Mouse (Mus musculus): ENCODE data around the gene Ninl. TPM values are rescaled to one million over a fixed set of nuclear protein-coding genes. Genes with fewer than 3 reads are reported as not detected.
"Not testable (repeated sequence)": the region's sequence is repeated elsewhere in the genome, so short reads cannot be mapped to it uniquely, and the experiment has no call there.

Ninl gene
- polyA plus RNA-seq, 1 experiment, result 11.2 TPM

- TF ChIP-seq CTCF (IDR thresholded peaks at IDR 0.05; ENCODE audit: borderline replicate concordance, extremely low read depth, insufficient read depth, insufficient read length) (no peak), POLR2A (IDR thresholded peaks at IDR 0.05; ENCODE audit: borderline replicate concordance, extremely low read depth, insufficient read depth, insufficient read length, poor library complexity, severe bottlenecking) (no peak)
These were observed 123.4 kb downstream of the Ninl start for GRCm38 (mm10) chr2:150915786-150916185.

DNA sequence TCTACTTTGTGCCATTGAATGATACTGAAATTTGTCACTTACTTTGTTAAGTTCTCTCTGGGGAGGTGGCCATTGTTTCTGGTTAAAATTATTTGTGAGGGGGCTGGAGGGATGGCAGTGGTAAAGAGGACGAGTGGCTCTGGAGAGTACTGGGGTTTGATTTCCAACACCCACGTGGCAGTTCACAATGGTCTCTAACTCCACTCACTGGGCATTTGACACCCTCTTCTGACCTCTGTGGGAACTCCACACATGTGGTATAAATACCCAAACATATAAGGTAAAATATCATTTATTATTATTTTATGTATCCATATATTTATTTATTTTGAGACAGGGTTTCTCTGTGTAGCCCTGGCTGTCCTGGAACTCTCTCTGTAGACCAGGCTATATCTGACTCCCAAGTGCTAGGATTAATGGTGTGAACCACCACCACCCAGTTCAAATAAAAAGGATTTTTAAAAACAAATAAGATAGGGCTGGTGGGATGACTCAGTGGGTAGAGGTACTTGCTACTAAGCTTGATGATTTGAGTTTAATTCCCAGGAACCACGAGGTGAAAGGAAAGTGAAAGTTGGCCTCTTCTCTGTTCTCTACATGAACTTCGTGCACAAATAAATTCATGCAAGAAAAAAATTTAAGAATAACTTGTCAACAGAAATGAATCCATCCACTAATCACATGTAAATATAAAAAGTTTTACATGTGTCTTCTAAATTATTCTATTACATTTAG lies 124.2 kb downstream of the Ninl start:
- no peak for DNase-seq (ENCODE audit: low read depth)
- no peak for TF ChIP-seq POLR2A (IDR thresholded peaks at IDR 0.05; ENCODE audit: borderline replicate concordance, extremely low read depth, insufficient read depth, insufficient read length, poor library complexity, severe bottlenecking)
- TF ChIP-seq CTCF (IDR thresholded peaks at IDR 0.05; ENCODE audit: borderline replicate concordance, extremely low read depth, insufficient read depth, insufficient read length), result no peak

More at GRCm38 (mm10) chr2:150915786-150916185, 123.4 kb downstream of the Ninl start:
- no peak for DNase-seq (ENCODE audit: low read depth)

DNA sequence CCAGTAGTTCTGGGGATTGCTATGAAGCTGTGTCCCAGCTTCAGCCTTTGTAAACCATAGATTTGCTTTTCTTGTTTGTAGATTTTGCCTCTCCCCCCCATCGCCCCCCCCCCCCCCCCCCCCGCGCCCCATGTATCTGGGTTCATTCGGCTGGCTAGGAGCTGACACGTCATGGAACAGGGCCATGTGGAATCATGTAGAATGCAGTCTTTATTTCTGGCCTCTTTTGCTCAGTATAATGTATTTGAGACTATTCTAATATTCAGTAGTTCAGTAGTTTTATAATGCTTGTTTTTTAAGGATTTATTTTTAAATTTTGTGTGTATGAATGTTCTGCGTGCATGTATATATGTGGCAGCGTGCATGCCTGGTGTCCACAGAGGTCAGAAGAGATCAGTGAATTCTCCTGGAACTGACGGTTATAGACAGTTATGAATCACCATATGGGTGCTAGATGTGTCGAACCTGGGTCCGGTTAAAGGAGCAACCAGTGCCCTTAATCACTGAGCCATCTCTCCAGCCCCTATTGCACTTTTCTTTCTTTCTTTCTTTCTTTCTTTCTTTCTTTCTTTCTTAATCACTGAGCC lies 128.8 kb downstream of the Ninl start:
- TF ChIP-seq CTCF (IDR thresholded peaks at IDR 0.05; ENCODE audit: borderline replicate concordance, extremely low read depth, insufficient read depth, insufficient read length) (no peak), POLR2A (IDR thresholded peaks at IDR 0.05; ENCODE audit: borderline replicate concordance, extremely low read depth, insufficient read depth, insufficient read length, poor library complexity, severe bottlenecking) (no peak)
- no peak for DNase-seq (ENCODE audit: low read depth)

DNA sequence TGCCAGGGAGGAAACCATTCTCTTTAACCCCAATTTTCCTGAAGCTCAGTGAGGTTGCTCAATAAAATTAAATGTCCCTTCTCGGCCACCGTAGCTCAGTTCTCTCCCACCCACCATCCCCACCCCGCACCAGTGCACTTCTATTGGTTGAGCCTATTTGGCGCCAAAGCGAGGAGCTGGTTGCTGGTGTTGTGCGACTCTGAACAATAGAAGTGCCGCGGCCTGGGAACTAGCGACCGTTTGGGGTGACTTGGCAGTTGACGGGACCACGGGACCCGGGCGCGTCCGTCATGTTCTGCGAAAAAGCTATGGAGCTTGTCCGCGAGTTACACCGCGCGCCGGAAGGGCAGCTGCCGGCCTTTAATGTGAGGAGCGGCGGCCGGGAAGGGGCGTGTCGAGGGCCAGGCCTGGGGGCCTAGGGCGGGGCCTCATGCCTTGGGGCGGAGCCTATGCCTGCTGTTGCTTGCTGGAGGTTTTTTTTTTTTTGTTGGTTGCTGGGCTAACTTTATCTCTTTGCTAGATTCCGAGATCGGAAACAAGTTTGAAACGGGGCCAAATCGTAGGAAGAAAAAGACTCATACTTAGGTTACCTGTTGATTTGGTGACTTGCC lies 129.6 kb downstream of the Ninl start:
- DNase-seq (ENCODE audit: low read depth), result peak; percentile 98
- no peak for TF ChIP-seq CTCF (IDR thresholded peaks at IDR 0.05; ENCODE audit: borderline replicate concordance, extremely low read depth, insufficient read depth, insufficient read length)
- peak; percentile 11; the same call in 1 of the 2 replicates for TF ChIP-seq POLR2A (IDR thresholded peaks at IDR 0.05; ENCODE audit: borderline replicate concordance, extremely low read depth, insufficient read depth, insufficient read length, poor library complexity, severe bottlenecking)

- not testable (repeated sequence) for DNase-seq (ENCODE audit: low read depth)
These were observed 130.3 kb downstream of the Ninl start for GRCm38 (mm10) chr2:150908881-150909280.

GRCm38 (mm10) chr2:150904936-150905450 lies 134.2 kb downstream of the Ninl start, which contains the start of gene Gins1:
Gene Gins1 (plus strand): TSS chr2:150905400.
- DNase-seq (ENCODE audit: low read depth), result no peak
- no peak for TF ChIP-seq POLR2A (IDR thresholded peaks at IDR 0.05; ENCODE audit: borderline replicate concordance, extremely low read depth, insufficient read depth, insufficient read length, poor library complexity, severe bottlenecking)

- TF ChIP-seq POLR2A (IDR thresholded peaks at IDR 0.05; ENCODE audit: borderline replicate concordance, extremely low read depth, insufficient read depth, insufficient read length, poor library complexity, severe bottlenecking) (peak; percentile 91), CTCF (IDR thresholded peaks at IDR 0.05; ENCODE audit: borderline replicate concordance, extremely low read depth, insufficient read depth, insufficient read length) (no peak)
- peak; percentile 99 for DNase-seq (ENCODE audit: low read depth)
These were observed 134.8 kb downstream of the Ninl start, which contains the start of gene Abhd12 for GRCm38 (mm10) chr2:150904272-150904935. Gene Abhd12 (minus strand): TSS chr2:150904741.

- no peak for DNase-seq (ENCODE audit: low read depth)
- no peak for TF ChIP-seq POLR2A (IDR thresholded peaks at IDR 0.05; ENCODE audit: borderline replicate concordance, extremely low read depth, insufficient read depth, insufficient read length, poor library complexity, severe bottlenecking)
- no peak for TF ChIP-seq CTCF (IDR thresholded peaks at IDR 0.05; ENCODE audit: borderline replicate concordance, extremely low read depth, insufficient read depth, insufficient read length)
These were observed 136.8 kb downstream of the Ninl start for GRCm38 (mm10) chr2:150902347-150902746.

DNA sequence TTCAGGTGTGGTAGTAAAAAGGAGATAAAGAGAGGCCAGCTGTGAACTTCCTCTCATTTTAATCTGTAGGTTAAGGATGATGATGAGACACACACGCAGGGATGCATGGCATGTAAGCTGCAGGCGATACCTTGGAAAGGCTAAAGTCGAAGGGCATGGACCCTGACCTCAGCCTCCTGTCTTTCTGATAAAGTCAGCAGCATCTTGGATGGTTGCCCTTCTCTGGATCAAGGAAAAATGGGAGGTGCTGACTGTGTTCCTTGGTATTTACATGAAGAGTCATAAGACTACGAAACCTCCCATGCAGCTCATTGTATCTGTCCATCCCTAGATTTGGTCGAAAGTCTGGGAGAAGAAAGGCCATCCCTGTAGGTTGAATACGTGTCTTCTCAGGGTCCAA lies 138.8 kb downstream of the Ninl start:
- TF ChIP-seq CTCF (IDR thresholded peaks at IDR 0.05; ENCODE audit: borderline replicate concordance, extremely low read depth, insufficient read depth, insufficient read length) (no peak), POLR2A (IDR thresholded peaks at IDR 0.05; ENCODE audit: borderline replicate concordance, extremely low read depth, insufficient read depth, insufficient read length, poor library complexity, severe bottlenecking) (no peak)

GRCm38 (mm10) chr2:150895691-150896252 lies 143.4 kb downstream of the Ninl start:
- TF ChIP-seq POLR2A (IDR thresholded peaks at IDR 0.05; ENCODE audit: borderline replicate concordance, extremely low read depth, insufficient read depth, insufficient read length, poor library complexity, severe bottlenecking) (no peak), CTCF (IDR thresholded peaks at IDR 0.05; ENCODE audit: borderline replicate concordance, extremely low read depth, insufficient read depth, insufficient read length) (no peak)
- DNase-seq (ENCODE audit: low read depth), result no peak

More for the DNA sequence above, 138.8 kb downstream of the Ninl start:
- DNase-seq (ENCODE audit: low read depth), result no peak
